Mouse (Mus musculus): ENCODE results near the gene 4930544D05Rik. TPM values are rescaled to one million over a fixed set of nuclear protein-coding genes. Genes with fewer than 3 reads are reported as not detected.
"Not testable (repeated sequence)": the region's sequence is repeated elsewhere in the genome, so short reads cannot be mapped to it uniquely, and the experiment has no call there.

Gene 4930544D05Rik
- polyA plus RNA-seq (2015; fragmentation: Nextera tagmentation; extraction: Ambion mirVana), result not detected in 2 replicates

GRCm38 (mm10) chr11:70615516-70616093 lies at the start of gene 4930544D05Rik:
TSS of gene 4930544D05Rik (plus strand) at chr11:70615848.
- ATAC-seq (replicated peaks; ENCODE audit: extremely low read depth, insufficient read depth, low FRiP score), result 0 out of 2 replicates have a peak, but pooled peaks have one; percentile 2
- H3K9ac ChIP-seq (ENCODE audit: low read length), result peak within 1 kb of the TSS; percentile 65
- WGBS, result 9% methylated on average over 21 of the region's 21 CpGs
- peaks cover 5% of the 10 kb centered on the region; the same call in 1 of the 2 replicates for H3K27me3 ChIP-seq (ENCODE audit: control insufficient read depth, insufficient read depth, low read length)
- H3K27ac ChIP-seq (ENCODE audit: low read length), result peak within 1 kb of the TSS; percentile 63
- H3K36me3 ChIP-seq (ENCODE audit: control insufficient read depth, insufficient read depth), result peaks cover 20% of the 10 kb centered on the region
- H3K4me3 ChIP-seq (ENCODE audit: low read length), result peak within 1 kb of the TSS; percentile 49
- H3K9me3 ChIP-seq (replicated peaks; ENCODE audit: control insufficient read depth, low read length), result no peaks in the 10 kb centered on the region
- H3K4me1 ChIP-seq (ENCODE audit: control insufficient read depth, insufficient read depth, low read length), result peaks cover 10% of the 10 kb centered on the region
- peak within 1 kb of the TSS; percentile 84 for H3K4me2 ChIP-seq (ENCODE audit: low read depth, low read length)

GRCm38 (mm10) chr11:70566586-70566985 lies 49.1 kb upstream of the 4930544D05Rik start:
- ATAC-seq (replicated peaks; ENCODE audit: extremely low read depth, insufficient read depth, low FRiP score), result no peak
- Histone ChIP-seq H3K4me3 (ENCODE audit: low read length) (no peak overlapping the region), H3K4me1 (ENCODE audit: control insufficient read depth, insufficient read depth, low read length) (peaks cover 29% of the 10 kb centered on the region), H3K27ac (ENCODE audit: low read length) (no peak overlapping the region), H3K27me3 (ENCODE audit: control insufficient read depth, insufficient read depth, low read length) (no peaks in the 10 kb centered on the region), H3K4me2 (ENCODE audit: low read depth, low read length) (no peak overlapping the region), H3K36me3 (ENCODE audit: control insufficient read depth, insufficient read depth) (no peaks in the 10 kb centered on the region), H3K9me3 (replicated peaks; ENCODE audit: control insufficient read depth, low read length) (no peaks in the 10 kb centered on the region), H3K9ac (ENCODE audit: low read length) (0 out of 2 replicates have a peak overlapping the region, but pooled peaks have one; percentile 28)
- WGBS, result 70% methylated on average over 7 of the region's 7 CpGs

- not testable (repeated sequence) for ATAC-seq (replicated peaks; ENCODE audit: extremely low read depth, insufficient read depth, low FRiP score); H3K36me3 ChIP-seq (ENCODE audit: control insufficient read depth, insufficient read depth); H3K4me3 ChIP-seq (ENCODE audit: low read length); H3K9me3 ChIP-seq (replicated peaks; ENCODE audit: control insufficient read depth, low read length); H3K27ac ChIP-seq (ENCODE audit: low read length); H3K4me2 ChIP-seq (ENCODE audit: low read depth, low read length); H3K27me3 ChIP-seq (ENCODE audit: control insufficient read depth, insufficient read depth, low read length); H3K9ac ChIP-seq (ENCODE audit: low read length)
- 64% methylated on average over 1 of the region's 1 CpGs for WGBS
- peaks cover 12% of the 10 kb centered on the region for H3K4me1 ChIP-seq (ENCODE audit: control insufficient read depth, insufficient read depth, low read length)
Observed at GRCm38 (mm10) chr11:70570614-70571013, 45.0 kb upstream of the 4930544D05Rik start.

GRCm38 (mm10) chr11:70571641-70572040 lies 44.0 kb upstream of the 4930544D05Rik start:
- no peaks in the 10 kb centered on the region for H3K27me3 ChIP-seq (ENCODE audit: control insufficient read depth, insufficient read depth, low read length)
- H3K9me3 ChIP-seq (replicated peaks; ENCODE audit: control insufficient read depth, low read length), result no peaks in the 10 kb centered on the region
- no peak overlapping the region for H3K4me3 ChIP-seq (ENCODE audit: low read length)
- 80% methylated on average over 1 of the region's 1 CpGs for WGBS
- no peaks in the 10 kb centered on the region for H3K36me3 ChIP-seq (ENCODE audit: control insufficient read depth, insufficient read depth)
- H3K4me1 ChIP-seq (ENCODE audit: control insufficient read depth, insufficient read depth, low read length), result peaks cover 5% of the 10 kb centered on the region
- H3K27ac ChIP-seq (ENCODE audit: low read length), result no peak overlapping the region
- no peak overlapping the region for H3K9ac ChIP-seq (ENCODE audit: low read length)
- no peak for ATAC-seq (replicated peaks; ENCODE audit: extremely low read depth, insufficient read depth, low FRiP score)
- H3K4me2 ChIP-seq (ENCODE audit: low read depth, low read length), result no peak overlapping the region

- H3K36me3 ChIP-seq (ENCODE audit: control insufficient read depth, insufficient read depth), result no peaks in the 10 kb centered on the region
- H3K4me1 ChIP-seq (ENCODE audit: control insufficient read depth, insufficient read depth, low read length), result peaks cover 2% of the 10 kb centered on the region; the same call in 1 of the 2 replicates
- H3K4me3 ChIP-seq (ENCODE audit: low read length), result no peak overlapping the region
- WGBS, result 52% methylated on average over 5 of the region's 5 CpGs
- H3K9me3 ChIP-seq (replicated peaks; ENCODE audit: control insufficient read depth, low read length), result no peaks in the 10 kb centered on the region
- no peak overlapping the region for H3K4me2 ChIP-seq (ENCODE audit: low read depth, low read length)
- H3K27me3 ChIP-seq (ENCODE audit: control insufficient read depth, insufficient read depth, low read length), result no peaks in the 10 kb centered on the region
- no peak overlapping the region for H3K9ac ChIP-seq (ENCODE audit: low read length)
- no peak for ATAC-seq (replicated peaks; ENCODE audit: extremely low read depth, insufficient read depth, low FRiP score)
- H3K27ac ChIP-seq (ENCODE audit: low read length), result no peak overlapping the region
Observed at GRCm38 (mm10) chr11:70572348-70572902, 43.2 kb upstream of the 4930544D05Rik start.

GRCm38 (mm10) chr11:70573872-70574271 lies 41.8 kb upstream of the 4930544D05Rik start:
- Histone ChIP-seq H3K4me3 (ENCODE audit: low read length) (no peak overlapping the region), H3K4me1 (ENCODE audit: control insufficient read depth, insufficient read depth, low read length) (peaks cover 5% of the 10 kb centered on the region; the same call in 1 of the 2 replicates), H3K9me3 (replicated peaks; ENCODE audit: control insufficient read depth, low read length) (no peaks in the 10 kb centered on the region), H3K36me3 (ENCODE audit: control insufficient read depth, insufficient read depth) (no peaks in the 10 kb centered on the region), H3K27ac (ENCODE audit: low read length) (no peak overlapping the region), H3K9ac (ENCODE audit: low read length) (no peak overlapping the region), H3K27me3 (ENCODE audit: control insufficient read depth, insufficient read depth, low read length) (no peaks in the 10 kb centered on the region), H3K4me2 (ENCODE audit: low read depth, low read length) (no peak overlapping the region)
- ATAC-seq (replicated peaks; ENCODE audit: extremely low read depth, insufficient read depth, low FRiP score), result no peak
- WGBS, result 82% methylated on average over 6 of the region's 6 CpGs

- WGBS, result 73% methylated on average over 3 of the region's 3 CpGs
- no peaks in the 10 kb centered on the region for H3K27me3 ChIP-seq (ENCODE audit: control insufficient read depth, insufficient read depth, low read length)
- H3K27ac ChIP-seq (ENCODE audit: low read length), result no peak overlapping the region
- H3K4me3 ChIP-seq (ENCODE audit: low read length), result no peak overlapping the region
- no peak overlapping the region for H3K9ac ChIP-seq (ENCODE audit: low read length)
- H3K4me1 ChIP-seq (ENCODE audit: control insufficient read depth, insufficient read depth, low read length), result peaks cover 19% of the 10 kb centered on the region
- no peak overlapping the region for H3K4me2 ChIP-seq (ENCODE audit: low read depth, low read length)
- H3K36me3 ChIP-seq (ENCODE audit: control insufficient read depth, insufficient read depth), result no peaks in the 10 kb centered on the region
- ATAC-seq (replicated peaks; ENCODE audit: extremely low read depth, insufficient read depth, low FRiP score), result no peak
- no peaks in the 10 kb centered on the region for H3K9me3 ChIP-seq (replicated peaks; ENCODE audit: control insufficient read depth, low read length)
Observed at GRCm38 (mm10) chr11:70577201-70577600, 38.4 kb upstream of the 4930544D05Rik start.

- Histone ChIP-seq H3K4me2 (ENCODE audit: low read depth, low read length) (no peak overlapping the region), H3K27ac (ENCODE audit: low read length) (no peak overlapping the region), H3K27me3 (ENCODE audit: control insufficient read depth, insufficient read depth, low read length) (no peaks in the 10 kb centered on the region), H3K36me3 (ENCODE audit: control insufficient read depth, insufficient read depth) (no peaks in the 10 kb centered on the region), H3K4me1 (ENCODE audit: control insufficient read depth, insufficient read depth, low read length) (peaks cover 29% of the 10 kb centered on the region), H3K4me3 (ENCODE audit: low read length) (no peak overlapping the region), H3K9me3 (replicated peaks; ENCODE audit: control insufficient read depth, low read length) (no peaks in the 10 kb centered on the region), H3K9ac (ENCODE audit: low read length) (no peak overlapping the region)
- ATAC-seq (replicated peaks; ENCODE audit: extremely low read depth, insufficient read depth, low FRiP score), result no peak
- 87% methylated on average over 6 of the region's 6 CpGs for WGBS
Observed at GRCm38 (mm10) chr11:70578962-70579361, 36.7 kb upstream of the 4930544D05Rik start.

- Histone ChIP-seq H3K4me1 (ENCODE audit: control insufficient read depth, insufficient read depth, low read length) (peaks cover 32% of the 10 kb centered on the region), H3K9me3 (replicated peaks; ENCODE audit: control insufficient read depth, low read length) (no peaks in the 10 kb centered on the region), H3K9ac (ENCODE audit: low read length) (no peak overlapping the region), H3K27me3 (ENCODE audit: control insufficient read depth, insufficient read depth, low read length) (no peaks in the 10 kb centered on the region), H3K4me2 (ENCODE audit: low read depth, low read length) (no peak overlapping the region), H3K4me3 (ENCODE audit: low read length) (no peak overlapping the region), H3K36me3 (ENCODE audit: control insufficient read depth, insufficient read depth) (no peaks in the 10 kb centered on the region), H3K27ac (ENCODE audit: low read length) (no peak overlapping the region)
- WGBS, result 76% methylated on average over 9 of the region's 9 CpGs
- no peak for ATAC-seq (replicated peaks; ENCODE audit: extremely low read depth, insufficient read depth, low FRiP score)
Observed at GRCm38 (mm10) chr11:70579710-70580357, 35.8 kb upstream of the 4930544D05Rik start.

Measured in heart, embryonic 16.5 days (tissue).